Mouse (Mus musculus) forebrain, embryonic 13.5 days (tissue): ENCODE measurements at regions not wholly inside any gene's neighbourhood (a gene's known extent, or its start where the extent isn't known, plus 50 kb on each side); places are given as distances from the start of the nearest gene placed in this dataset.
"Not testable (repeated sequence)": the region's sequence is repeated elsewhere in the genome, so short reads cannot be mapped to it uniquely, and the experiment has no call there.

Experiments
- ATAC-seq: fragments of 200-750 bp; cut with Nextera tagmentation; 2 replicates; pipeline ENCODE4 v1.8.0; 2017
- H3K27ac ChIP-seq: fragments of 300-500 bp; sonication (generic); 2 replicates; pipeline ENCODE4 v1.5.1; 2015; ENCODE audit warnings: inconsistent platforms, mild to moderate bottlenecking, moderate library complexity
- H3K27me3 ChIP-seq: fragments of 300-500 bp; sonication (generic); 2 replicates; pipeline ENCODE4 v1.6.1; 2015; ENCODE audit warnings: mild to moderate bottlenecking, inconsistent platforms
- H3K36me3 ChIP-seq: fragments of 300-500 bp; sonication (generic); 2 replicates; pipeline ENCODE4 v1.6.1; 2015; ENCODE audit warnings: mild to moderate bottlenecking, inconsistent platforms; ENCODE audit not compliant: poor library complexity, severe bottlenecking
- H3K4me1 ChIP-seq: fragments of 300-500 bp; sonication (generic); 2 replicates; pipeline ENCODE4 v1.6.1; 2015; ENCODE audit warnings: inconsistent platforms
- H3K4me2 ChIP-seq: fragments of 300-500 bp; sonication (generic); 2 replicates; pipeline ENCODE4 v1.6.1; 2015; ENCODE audit warnings: inconsistent platforms, mild to moderate bottlenecking, moderate library complexity
- H3K4me3 ChIP-seq: fragments of 300-500 bp; sonication (generic); 2 replicates; pipeline ENCODE4 v1.5.1; 2015; ENCODE audit warnings: mild to moderate bottlenecking, inconsistent platforms
- H3K9ac ChIP-seq: fragments of 300-500 bp; sonication (generic); 2 replicates; pipeline ENCODE4 v1.6.1; 2015; ENCODE audit warnings: mild to moderate bottlenecking, inconsistent platforms
- H3K9me3 ChIP-seq: fragments of 300-500 bp; sonication (generic); replicated peaks from 2 replicates; pipeline ENCODE4 v1.6.1; 2016; ENCODE audit warnings: inconsistent platforms
- WGBS: fragments of 180-500 bp; shearing (Covaris S2); methylation state at CpG from one replicate; pipeline ENCODE4 v1.1.7; 2015; 5-methylcytosine and 5-hydroxymethylcytosine counted together

DNA sequence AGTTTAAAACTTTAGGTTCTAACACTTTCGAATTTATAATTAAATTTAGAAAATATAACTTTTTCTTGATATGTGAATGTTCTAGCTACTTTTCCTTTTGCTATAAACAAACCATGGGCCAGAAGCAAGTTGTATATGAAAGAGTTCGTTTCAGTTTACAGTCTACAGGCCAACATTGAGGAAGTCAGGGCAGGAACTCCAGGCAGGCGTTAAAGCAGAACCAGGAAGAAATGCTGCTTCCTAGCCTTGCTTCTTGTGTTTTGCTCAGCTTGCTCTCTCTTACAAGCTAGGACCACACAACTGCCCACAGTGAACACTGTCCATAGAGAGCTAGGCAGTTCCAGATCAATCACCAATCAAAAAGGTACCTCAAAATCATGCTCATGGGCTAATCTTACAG lies 558.9 kb upstream of the Olfr1507 start:
- H3K27ac ChIP-seq, H3K9ac ChIP-seq, H3K4me1 ChIP-seq, H3K4me2 ChIP-seq, H3K36me3 ChIP-seq, H3K9me3 ChIP-seq, ATAC-seq, H3K4me3 ChIP-seq, H3K27me3 ChIP-seq: not testable (repeated sequence)
- 64% methylated on average over 1 of the region's 3 CpGs for WGBS

DNA sequence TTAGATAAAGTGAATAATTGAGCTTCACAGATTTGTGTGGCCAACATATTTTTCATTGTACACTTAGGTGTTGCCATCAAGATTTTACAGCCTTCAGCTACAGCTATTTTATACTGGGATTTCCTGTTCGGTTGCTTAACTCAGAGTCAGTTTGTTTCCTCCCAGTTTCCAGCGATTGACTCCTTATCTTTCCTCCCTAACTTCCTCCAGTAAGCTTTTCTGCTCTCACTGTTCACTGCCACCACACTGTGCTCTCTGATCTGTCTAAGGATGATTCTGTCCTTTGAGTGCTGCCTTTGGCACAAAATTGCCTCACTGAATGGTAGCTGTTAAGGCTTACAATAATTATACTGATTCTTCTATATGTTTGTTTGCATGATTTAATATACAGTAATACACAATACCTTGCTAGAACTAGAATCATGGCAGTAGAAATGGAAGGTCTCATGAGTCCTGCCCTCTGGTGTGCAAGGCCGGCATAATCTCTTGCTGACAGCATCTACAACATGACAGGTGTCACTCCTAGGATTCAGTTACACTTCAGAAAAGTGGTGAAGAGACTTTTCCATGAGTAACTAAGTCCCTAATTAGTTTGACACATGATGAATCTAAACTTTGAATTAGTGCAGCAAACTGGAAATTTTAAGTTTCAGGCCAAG lies 558.0 kb upstream of the Olfr1507 start:
- ATAC-seq, H3K4me1 ChIP-seq, H3K4me3 ChIP-seq, H3K27ac ChIP-seq, H3K36me3 ChIP-seq, H3K9ac ChIP-seq, H3K27me3 ChIP-seq, H3K4me2 ChIP-seq, H3K9me3 ChIP-seq: not testable (repeated sequence)
- 67% methylated on average over 2 of the region's 3 CpGs for WGBS

DNA sequence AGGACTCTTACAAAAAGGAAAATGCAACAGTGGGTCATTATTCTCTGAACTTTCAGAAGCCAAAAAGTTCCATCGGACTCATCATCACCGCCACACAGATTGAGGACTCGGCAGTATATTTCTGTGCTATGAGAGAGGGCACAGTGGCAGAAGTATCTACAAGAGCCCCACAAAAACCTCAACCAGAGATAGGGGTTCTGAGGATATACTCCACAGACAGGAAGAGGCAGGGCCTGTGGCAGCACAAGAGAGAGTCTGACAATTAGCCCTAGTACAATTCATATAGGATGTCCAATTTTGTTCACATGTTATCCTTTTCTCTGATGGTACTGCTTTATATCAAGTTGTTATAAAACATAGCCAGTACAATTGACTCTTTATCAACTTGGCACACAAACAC lies 552.1 kb upstream of the Olfr1507 start:
- H3K4me3 ChIP-seq, H3K9me3 ChIP-seq, H3K27me3 ChIP-seq, H3K9ac ChIP-seq, ATAC-seq, H3K4me2 ChIP-seq, H3K4me1 ChIP-seq, H3K27ac ChIP-seq, H3K36me3 ChIP-seq: not testable (repeated sequence)
- 90% methylated on average over 3 of the region's 3 CpGs for WGBS

DNA sequence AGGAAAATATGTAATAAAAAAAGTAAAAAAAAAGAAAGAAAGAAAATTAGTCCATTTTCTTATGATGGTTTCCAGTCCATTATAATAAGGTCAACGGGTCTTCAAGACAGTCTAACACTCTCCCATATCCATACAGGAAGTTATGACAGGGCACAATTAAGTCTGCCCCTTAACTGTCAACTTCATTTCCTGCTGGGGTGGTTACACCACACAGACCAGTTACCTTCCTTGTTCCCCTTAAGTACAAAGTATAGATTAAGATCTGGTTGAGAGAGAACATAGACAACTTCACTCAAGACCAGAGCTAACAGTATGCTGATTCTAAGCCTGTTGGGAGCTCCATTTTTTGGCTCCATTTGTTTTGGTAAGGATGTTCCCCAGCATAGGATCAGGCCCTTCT lies 551.4 kb upstream of the Olfr1507 start:
- H3K36me3 ChIP-seq, H3K27me3 ChIP-seq, ATAC-seq, H3K4me2 ChIP-seq, H3K4me1 ChIP-seq, H3K27ac ChIP-seq, H3K9ac ChIP-seq, H3K4me3 ChIP-seq, H3K9me3 ChIP-seq: not testable (repeated sequence)
- 89% methylated on average over 1 of the region's 1 CpGs for whole genome bisulfite sequencing

DNA sequence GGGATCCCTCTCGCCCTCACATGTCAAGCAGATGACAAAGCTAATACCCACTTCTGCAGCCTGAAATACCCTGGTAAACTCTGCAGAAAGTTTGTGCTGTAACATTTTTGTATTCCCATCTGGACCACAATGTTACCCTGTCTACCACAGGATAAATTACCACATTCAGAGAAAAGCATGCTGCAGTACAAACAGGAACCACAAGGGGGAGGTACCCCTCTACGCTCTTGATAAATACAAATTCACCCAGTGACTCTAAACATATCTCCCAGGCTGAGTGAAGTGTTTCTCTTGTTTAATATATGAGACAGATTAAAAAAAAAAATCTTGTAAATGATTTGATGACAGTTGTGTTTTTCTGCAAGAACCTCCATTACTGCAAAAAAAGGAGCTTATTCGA lies 549.8 kb upstream of the Olfr1507 start:
- H3K4me2 ChIP-seq, H3K9ac ChIP-seq, H3K4me1 ChIP-seq, H3K36me3 ChIP-seq, H3K4me3 ChIP-seq, H3K9me3 ChIP-seq, H3K27me3 ChIP-seq, H3K27ac ChIP-seq, ATAC-seq: not testable (repeated sequence)
- 70% methylated on average over 3 of the region's 3 CpGs for WGBS

DNA sequence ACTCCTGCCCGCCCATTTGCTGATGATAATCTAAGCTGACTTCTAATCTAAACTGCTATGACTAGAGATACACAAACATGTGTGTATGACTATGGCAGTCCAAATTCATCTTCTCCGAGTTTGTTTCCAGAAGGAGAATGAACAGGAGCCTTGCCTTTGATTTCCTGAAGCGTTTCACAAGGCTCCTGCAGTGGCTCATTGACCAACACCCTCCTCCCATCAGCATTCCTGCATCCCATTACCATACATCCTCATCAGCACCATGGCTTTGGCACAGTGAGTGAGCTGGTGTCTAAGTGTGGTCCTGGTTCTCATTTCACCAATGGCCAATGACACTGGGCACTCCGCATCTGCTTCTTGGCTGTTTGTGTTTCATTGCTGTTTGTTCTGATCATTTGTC lies 548.6 kb upstream of the Olfr1507 start:
- H3K4me2 ChIP-seq, ATAC-seq, H3K4me1 ChIP-seq, H3K9me3 ChIP-seq, H3K4me3 ChIP-seq, H3K9ac ChIP-seq, H3K36me3 ChIP-seq, H3K27ac ChIP-seq, H3K27me3 ChIP-seq: not testable (repeated sequence)
- 65% methylated on average over 4 of the region's 4 CpGs for WGBS

DNA sequence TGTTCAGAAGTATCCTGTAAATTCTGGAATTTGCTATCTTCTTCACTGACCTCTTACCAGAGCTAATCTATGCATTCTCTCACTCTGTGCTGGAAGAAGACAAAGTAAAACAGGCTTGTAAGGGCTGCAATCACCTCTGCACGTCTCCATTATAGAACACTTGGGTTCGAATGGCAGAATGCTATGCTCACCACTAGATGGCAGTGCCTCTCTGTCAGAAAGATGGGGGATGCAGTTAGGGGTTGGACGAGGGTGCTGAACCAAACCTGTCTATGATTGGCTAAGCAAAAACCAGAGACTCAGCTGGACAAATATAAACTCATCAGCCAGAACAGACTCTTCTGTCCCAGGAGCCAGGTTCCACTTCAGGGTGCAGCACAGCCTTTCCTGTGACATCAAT lies 546.5 kb upstream of the Olfr1507 start:
- not testable (repeated sequence) for H3K4me3 ChIP-seq, H3K36me3 ChIP-seq, H3K27ac ChIP-seq, ATAC-seq, H3K27me3 ChIP-seq, H3K9ac ChIP-seq, H3K9me3 ChIP-seq, H3K4me1 ChIP-seq, H3K4me2 ChIP-seq
- 15% methylated on average over 3 of the region's 3 CpGs for WGBS

DNA sequence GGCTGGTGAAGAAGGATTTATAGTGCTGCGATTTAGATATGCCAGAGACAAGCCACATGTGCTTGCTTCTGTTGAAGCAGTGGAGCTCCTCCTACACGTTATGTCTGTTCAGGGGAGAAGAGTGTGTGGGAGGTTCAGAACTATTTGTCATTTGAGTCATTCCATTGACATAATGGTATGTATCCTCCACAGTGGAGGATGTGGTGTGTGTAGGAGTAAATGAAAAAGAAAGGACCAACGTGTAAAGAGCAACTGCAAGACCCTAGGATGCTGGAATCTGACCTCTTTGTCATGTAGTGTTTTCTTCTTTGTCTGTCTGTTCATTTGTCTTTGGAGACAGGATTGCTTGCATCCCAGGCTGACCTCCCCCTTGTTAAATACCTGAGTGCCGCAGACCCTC lies 543.9 kb upstream of the Olfr1507 start:
- 84% methylated on average over 4 of the region's 4 CpGs for WGBS
- not testable (repeated sequence) for H3K4me2 ChIP-seq, H3K36me3 ChIP-seq, H3K27ac ChIP-seq, H3K4me3 ChIP-seq, ATAC-seq, H3K4me1 ChIP-seq, H3K9ac ChIP-seq, H3K9me3 ChIP-seq, H3K27me3 ChIP-seq

DNA sequence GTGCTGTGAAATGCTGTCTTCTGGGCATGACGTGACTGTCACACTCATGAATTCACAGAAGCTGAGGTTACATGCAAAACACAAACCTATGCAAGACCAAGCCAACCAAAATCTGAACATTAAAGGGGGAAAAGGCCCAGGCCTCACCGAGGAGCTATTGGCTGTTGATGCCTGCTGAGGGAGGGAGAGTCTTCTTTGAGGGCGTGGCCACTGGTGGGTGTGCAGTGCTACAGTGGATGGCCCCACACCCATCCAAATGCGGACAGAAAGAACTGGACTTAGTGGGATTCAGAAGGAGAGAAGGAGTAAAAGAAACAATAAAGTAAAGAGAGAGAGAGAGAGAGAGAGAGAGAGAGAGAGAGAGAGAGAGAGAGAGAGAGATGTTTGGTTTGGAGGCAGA lies 539.4 kb upstream of the Olfr1507 start:
- WGBS: no CpG with 5 or more reads among the region's 4 CpGs
- not testable (repeated sequence) for ATAC-seq

DNA sequence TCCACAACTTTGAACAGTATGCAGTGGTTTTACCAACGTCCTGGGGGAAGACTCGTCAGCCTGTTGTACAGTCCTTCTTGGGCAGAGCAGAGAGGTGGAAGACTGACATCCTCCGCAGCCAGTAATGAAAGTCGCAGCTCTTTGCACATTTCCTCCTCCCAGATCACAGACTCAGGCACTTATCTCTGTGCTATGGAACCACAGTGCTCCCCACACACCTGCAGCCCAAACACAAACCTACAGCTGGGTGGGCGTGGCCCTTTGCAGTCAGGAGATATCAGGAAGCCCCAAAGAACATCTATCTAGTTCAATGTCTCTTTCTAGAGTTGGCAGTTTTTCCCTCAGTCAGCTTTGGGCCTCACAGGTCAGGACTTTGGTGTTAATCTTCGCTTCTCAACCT lies 537.7 kb upstream of the Olfr1507 start:
- H3K4me3 ChIP-seq, H3K4me2 ChIP-seq, H3K27ac ChIP-seq, H3K36me3 ChIP-seq, H3K9ac ChIP-seq, H3K4me1 ChIP-seq, H3K27me3 ChIP-seq, H3K9me3 ChIP-seq, ATAC-seq: not testable (repeated sequence)
- WGBS: no CpG with 5 or more reads among the region's 6 CpGs

More for the DNA sequence above, 539.4 kb upstream of the Olfr1507 start:
- H3K9me3 ChIP-seq, H3K4me1 ChIP-seq, H3K27ac ChIP-seq, H3K9ac ChIP-seq, H3K36me3 ChIP-seq, H3K4me2 ChIP-seq, H3K4me3 ChIP-seq, H3K27me3 ChIP-seq: not testable (repeated sequence)

DNA sequence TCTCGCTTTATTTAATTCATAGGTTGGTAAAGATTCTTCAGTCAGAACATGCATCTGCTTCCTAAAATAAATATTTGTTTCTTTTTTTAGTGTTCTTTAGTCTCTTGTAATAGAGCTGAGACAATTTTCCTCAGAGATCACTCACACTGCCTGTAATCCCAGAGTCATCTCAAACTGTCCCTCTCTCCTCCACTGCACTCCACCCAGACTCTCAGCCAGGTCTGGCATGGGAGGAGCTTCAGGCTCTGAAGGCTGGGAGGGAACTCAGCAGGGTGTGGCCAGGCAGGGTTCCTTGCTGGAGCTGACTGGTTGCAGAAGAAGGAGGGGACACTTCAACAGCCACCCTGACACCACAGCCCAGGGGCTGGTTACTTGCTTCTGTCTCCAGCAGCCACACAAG lies 536.9 kb upstream of the Olfr1507 start:
- not testable (repeated sequence) for H3K27ac ChIP-seq, H3K4me1 ChIP-seq, ATAC-seq, H3K4me3 ChIP-seq, H3K9me3 ChIP-seq, H3K36me3 ChIP-seq, H3K4me2 ChIP-seq, H3K9ac ChIP-seq, H3K27me3 ChIP-seq
- no CpG with 5 or more reads among the region's 1 CpGs for WGBS

DNA sequence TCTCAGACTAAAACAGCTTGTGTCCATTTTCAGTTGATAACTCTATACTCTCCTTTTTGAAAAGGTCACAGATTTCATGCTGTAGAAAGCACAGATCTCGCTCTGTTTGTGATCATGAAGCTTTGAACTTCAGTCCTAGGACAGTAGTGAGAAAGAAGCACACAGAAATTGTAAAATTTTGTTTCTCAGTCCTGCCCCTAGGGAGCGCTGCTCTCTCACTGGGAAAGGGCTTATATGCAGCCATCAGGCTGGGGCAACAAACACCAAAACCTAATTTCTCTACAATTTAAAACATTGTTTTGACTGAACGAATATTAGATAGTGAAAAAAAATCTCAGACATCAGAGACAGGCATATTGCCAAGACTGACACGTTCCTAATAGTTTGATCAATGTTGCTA lies 534.7 kb upstream of the Olfr1507 start:
- not testable (repeated sequence) for ATAC-seq, H3K27ac ChIP-seq
- WGBS: no CpG with 5 or more reads among the region's 4 CpGs

DNA sequence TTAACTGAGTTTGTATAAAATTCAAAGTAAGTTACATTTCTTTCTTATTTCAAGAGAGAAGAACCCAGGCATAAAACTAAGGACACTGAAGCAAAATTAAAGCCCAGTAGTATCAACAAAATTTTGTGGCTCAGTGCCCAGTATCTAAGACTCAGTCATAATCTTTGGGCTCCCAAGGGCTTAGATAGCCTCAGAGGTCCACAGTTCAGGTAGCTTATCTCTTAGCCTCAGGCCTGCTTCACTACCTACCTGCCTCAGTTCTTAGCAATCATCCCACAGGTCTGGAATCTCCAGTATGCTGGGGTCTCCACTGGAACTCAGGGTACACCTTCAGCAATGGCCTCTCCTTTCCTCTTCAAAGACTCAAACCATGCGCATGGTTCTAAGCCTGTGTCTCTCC lies 531.4 kb upstream of the Olfr1507 start:
- ATAC-seq, H3K4me2 ChIP-seq, H3K36me3 ChIP-seq, H3K9me3 ChIP-seq, H3K27ac ChIP-seq, H3K4me1 ChIP-seq, H3K4me3 ChIP-seq, H3K27me3 ChIP-seq, H3K9ac ChIP-seq: not testable (repeated sequence)
- WGBS: no CpG with 5 or more reads among the region's 1 CpGs

More for the DNA sequence above, 534.7 kb upstream of the Olfr1507 start:
- not testable (repeated sequence) for H3K4me3 ChIP-seq, H3K27me3 ChIP-seq, H3K4me2 ChIP-seq, H3K9me3 ChIP-seq, H3K9ac ChIP-seq, H3K4me1 ChIP-seq, H3K36me3 ChIP-seq
